Mouse (Mus musculus) lung, postnatal 10 days (tissue): ENCODE results near the gene Zfp512.
A peak's percentile ranks its signal among the peaks of the same experiment; 100 is the strongest.
"Not testable (repeated sequence)": the region's sequence is repeated elsewhere in the genome, so short reads cannot be mapped to it uniquely, and the experiment has no call there.

Experiments
- DNase-seq: peaks from one replicate; pipeline ENCODE4 v3.0.0; 2021

Zfp512 gene

GRCm38 (mm10) chr5:31451878-31452561 lies at the start of gene Zfp512:
TSS of gene Zfp512 (plus strand) at chr5:31452431.
- DNase-seq, result peak; percentile 98

DNA sequence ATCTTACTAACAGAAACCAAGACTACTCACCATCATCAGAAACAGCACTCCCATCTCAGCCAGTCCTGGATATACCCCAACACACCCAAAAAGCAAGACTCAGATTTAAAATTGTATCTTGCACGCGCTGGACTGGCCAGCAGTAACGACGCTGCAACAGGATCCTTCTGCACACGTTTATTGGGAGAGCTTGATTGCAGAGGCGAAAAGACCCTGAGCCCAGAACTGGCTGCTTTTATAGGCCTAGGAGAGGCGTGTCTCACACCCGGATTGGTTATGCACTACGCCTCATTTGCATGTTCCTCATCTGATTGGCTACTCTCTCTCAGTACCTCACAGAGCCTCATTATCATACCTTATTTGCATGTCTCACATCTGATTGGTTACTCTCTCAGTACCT lies 17.5 kb upstream of the Zfp512 start:
- not testable (repeated sequence) for DNase-seq

GRCm38 (mm10) chr5:31451336-31451735 lies 895 bp upstream of the Zfp512 start:
- DNase-seq, result no peak

DNA sequence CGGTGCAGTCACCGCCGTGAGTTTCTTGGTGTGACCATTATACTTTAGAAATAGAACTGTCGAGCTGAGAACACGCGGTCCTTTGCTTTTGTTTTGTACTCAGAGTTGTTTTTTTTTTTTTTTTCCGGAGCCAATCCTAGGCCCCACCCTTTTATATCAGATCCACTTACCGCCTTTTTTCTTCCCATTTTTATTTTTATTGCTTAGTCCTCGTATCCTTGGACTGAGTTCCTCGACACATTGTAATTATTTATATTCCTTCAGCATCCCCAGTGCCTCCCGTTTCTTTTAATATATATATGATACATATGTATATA lies 289 bp downstream of the Zfp512 start:
- no peak for DNase-seq

DNA sequence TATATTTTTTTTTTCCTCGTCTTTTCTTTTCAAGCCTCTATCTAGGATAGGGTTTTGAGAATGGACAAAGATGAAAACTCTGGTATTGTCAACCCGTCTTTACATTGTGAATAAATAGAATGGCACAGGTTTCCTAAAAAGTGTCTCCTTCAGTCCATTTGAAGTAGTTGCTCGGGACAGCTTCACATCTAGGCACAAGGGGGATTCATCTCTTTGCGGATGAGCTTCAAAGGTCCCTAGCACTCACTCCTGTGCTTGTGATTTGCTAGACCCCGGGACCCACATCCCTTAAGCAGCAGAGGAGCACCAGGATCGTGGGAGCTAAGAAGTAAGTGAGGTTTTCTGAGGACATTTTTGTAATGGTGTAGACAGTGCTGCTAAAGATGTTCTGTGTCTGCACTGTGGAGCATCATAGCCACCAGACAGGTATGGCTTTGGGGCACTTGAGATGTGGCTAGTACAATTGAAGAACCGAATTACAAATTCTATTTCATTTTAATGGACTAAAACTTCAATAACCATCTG lies 717 bp downstream of the Zfp512 start:
- DNase-seq, result peak; percentile 2

DNA sequence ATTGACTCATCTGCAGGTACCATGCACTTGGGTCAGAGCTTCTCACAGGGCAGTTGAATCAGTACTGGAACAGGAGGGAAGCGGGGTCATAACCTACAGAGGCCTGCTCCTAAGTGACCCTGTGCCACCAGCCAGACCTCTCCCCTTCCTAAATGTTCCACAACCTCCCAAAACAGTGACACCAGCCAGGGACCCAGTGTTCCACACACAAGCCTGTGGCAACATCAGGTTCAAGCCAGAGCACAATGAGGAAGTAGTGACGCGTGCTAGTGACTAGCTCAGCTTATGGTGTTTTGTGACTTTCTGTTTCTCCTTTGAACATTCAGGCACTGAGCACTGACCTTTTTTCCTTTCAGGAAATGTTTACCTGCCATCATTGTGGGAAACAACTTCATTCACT lies 15.6 kb downstream of the Zfp512 start:
- peak; percentile 5 for DNase-seq

- no peak for DNase-seq
Observed at GRCm38 (mm10) chr5:31469711-31470110, 17.5 kb downstream of the Zfp512 start.

GRCm38 (mm10) chr5:31470334-31470733 lies 18.1 kb downstream of the Zfp512 start:
- peak; percentile 75 for DNase-seq

GRCm38 (mm10) chr5:31480536-31480935 lies 28.3 kb downstream of the Zfp512 start:
- DNase-seq, result no peak

DNA sequence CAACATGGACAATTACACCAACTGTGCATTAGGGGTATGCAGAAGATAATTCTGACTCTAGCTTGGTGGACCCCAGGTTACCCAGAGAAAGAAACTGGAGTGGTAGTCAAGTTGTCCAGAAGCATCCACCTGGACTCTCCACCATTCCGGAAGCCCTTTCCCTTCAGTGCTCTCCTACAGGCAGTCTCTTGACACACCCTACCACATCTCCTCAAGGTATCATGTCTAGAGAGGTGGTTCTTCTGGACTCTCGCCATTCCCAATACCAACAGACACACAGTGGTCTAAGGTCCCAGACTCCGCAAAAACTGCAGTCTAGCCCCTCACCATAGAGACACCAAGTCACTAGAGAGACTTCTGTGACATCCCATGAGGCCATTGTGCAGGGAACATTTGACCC lies 33.2 kb downstream of the Zfp512 start, which contains the start of gene 4930548H24Rik:
Gene 4930548H24Rik, plus strand, starts transcription at position 301 of the 400 bp plus-strand sequence.
- no peak for DNase-seq

GRCm38 (mm10) chr5:31487889-31488288 lies 35.7 kb downstream of the Zfp512 start:
- no peak for DNase-seq

GRCm38 (mm10) chr5:31489116-31489769 lies 37.0 kb downstream of the Zfp512 start:
- DNase-seq, result no peak

DNA sequence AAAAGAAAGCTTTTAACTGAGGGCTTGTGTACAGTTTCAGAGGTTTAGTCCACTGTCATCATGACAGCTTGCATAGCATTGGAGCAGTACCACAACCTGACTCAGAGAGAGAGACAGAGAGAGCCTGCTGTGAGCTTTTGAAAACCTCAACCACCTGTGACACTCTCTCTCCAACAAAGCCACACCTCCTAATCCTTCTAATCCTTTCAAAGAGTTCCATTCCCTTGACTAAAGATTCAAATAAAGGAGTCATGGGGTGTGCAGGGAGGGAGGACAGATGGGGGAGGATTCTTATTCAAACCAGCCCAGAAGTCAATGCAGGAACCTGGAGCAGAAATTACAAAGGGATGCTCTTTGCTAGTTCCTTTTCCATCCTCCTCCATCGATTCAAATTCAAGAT lies 39.8 kb downstream of the Zfp512 start:
- DNase-seq, result no peak

DNA sequence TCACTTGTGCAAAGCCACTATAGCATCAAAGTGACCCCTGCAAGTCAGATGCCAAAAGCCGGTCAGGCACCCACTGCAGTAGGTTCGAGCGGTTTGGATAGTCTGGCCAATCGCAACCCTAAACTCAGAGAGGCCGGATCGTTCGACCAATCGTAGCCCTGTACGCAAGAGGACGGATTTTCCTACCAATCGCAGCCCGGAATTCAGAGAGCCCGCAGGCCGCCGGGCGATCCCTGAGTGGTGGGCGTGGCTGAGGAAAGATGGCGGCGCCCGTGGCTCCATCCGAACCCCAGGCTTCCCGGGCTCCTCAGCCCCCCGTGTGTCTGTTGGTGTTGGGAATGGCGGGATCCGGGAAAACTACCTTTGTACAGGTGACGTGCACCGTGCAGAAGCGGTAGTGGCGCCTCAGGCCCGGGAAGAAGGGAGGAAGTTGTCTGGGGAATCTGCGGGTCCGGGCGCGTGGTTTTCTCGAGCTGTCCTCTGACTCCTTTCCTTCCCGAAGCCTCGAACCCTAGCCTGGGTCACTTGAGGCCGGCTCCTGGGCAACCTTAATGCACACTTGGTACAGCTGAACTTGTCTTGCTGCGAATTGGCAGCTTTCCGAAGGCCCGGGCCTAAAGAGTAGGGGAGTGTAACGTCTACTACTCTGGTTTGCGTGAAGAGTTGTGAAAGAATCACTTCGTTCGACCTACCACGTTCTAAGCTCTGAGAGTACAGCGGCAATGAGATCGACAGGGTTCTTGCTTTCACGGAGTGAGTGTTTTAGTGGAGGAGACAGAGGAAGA lies 42.5 kb downstream of the Zfp512 start, which contains the start of gene Gpn1:
Gene Gpn1, plus strand, starts transcription at position 229 of the 785 bp plus-strand sequence.
- DNase-seq, result peak; percentile 95

- no peak for DNase-seq
Observed at GRCm38 (mm10) chr5:31504843-31505242, 52.6 kb downstream of the Zfp512 start.

- no peak for DNase-seq
Observed at GRCm38 (mm10) chr5:31512481-31512880, 60.2 kb downstream of the Zfp512 start.

- no peak for DNase-seq
Observed at GRCm38 (mm10) chr5:31520556-31520955, 68.3 kb downstream of the Zfp512 start.

- peak; percentile 85 for DNase-seq
Observed at GRCm38 (mm10) chr5:31526354-31527116, 74.3 kb downstream of the Zfp512 start, which contains the start of gene Slc4a1ap. TSS of gene Slc4a1ap (plus strand) at chr5:31526995.

DNA sequence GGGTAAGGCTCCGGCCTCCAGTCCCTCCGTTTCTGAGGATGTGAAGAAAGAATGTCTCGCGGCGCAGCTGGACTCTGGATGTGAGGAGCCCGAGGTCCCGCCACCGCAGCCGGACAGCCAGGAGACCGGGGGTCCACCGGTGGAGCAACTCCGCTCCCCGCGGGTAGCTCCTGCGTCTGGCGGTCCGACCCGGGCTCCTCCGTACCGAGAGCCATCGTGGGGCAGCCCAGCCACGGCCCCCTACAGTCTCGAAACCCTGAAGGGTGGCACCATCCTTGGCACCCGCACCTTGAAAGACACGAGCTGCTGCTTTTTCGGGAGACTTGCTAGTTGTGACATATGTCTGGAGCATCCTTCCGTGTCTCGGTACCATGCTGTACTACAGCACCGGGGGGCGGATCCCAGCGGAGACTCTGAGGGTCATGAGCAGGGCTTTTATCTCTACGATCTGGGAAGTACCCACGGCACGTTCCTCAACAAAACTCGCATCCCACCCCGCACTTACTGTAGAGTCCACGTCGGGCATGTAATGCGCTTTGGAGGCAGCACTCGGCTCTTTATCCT lies 75.0 kb downstream of the Zfp512 start:
- no peak for DNase-seq

DNA sequence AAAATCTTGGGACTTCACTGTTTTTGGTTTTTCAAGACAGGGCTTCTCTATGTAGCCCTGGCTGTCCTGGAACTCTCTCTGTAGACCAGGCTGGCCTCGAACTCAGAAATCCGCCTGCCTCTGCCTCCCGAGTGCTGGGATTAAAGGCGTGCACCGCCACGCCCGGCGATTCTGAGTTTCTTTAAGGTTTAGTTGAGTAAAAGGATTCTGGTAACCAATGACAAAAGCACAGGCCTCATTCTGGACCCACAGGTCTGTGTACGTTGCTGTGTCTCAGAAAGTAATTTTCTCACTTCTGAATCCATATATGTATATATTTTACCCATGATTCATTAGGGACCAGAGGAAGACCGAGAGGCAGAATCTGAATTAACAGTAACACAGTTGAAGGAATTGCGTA lies 75.5 kb downstream of the Zfp512 start, which contains the start of gene Supt7l:
Gene Supt7l, minus strand, starts transcription at position 101 of the 400 bp plus-strand sequence.
- DNase-seq, result not testable (repeated sequence)

DNA sequence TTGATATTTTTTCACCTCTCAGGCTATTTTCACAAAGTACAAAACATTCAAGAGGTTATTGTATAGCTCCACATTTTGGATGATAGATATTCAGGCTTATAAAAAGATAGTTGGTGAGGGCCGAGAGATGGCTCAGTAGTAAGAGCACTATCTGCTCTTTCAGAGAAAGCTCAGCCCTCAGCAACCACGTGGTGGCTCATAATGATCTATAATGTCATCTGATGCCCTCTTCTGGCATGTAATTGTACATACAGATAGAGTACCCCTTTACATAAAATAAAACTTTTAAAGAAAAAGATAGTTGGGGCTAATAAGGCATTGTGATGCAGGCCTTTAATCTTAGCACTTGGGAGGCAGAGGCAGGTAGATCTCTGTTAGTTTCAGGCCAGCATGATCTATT lies 76.3 kb downstream of the Zfp512 start:
- DNase-seq, result no peak
